Mouse (Mus musculus) CD8-positive naive resting alpha-beta T cell, adult 2 months (primary cell): ENCODE data around the gene Lrrc2.
A peak's percentile ranks its signal among the peaks of the same experiment; 100 is the strongest.

Experiments used
- DNase-seq, 2 experiments: peaks; one replicate each; pipeline ENCODE4 v3.0.0; 2022; ENCODE audit warnings: low read depth in 2 of 2, low spot score in 2 of 2

Lrrc2 gene

GRCm38 (mm10) chr9:110947261-110947661 lies 4.1 kb upstream of the Lrrc2 start:
- no peak for DNase-seq

GRCm38 (mm10) chr9:110947900-110948299 lies 3.4 kb upstream of the Lrrc2 start:
- DNase-seq: no peak

GRCm38 (mm10) chr9:110948813-110949310 lies 2.5 kb upstream of the Lrrc2 start:
- no peak for DNase-seq

- DNase-seq: no peak
Measured at GRCm38 (mm10) chr9:110950109-110950508, 1.2 kb upstream of the Lrrc2 start.

- DNase-seq: no peak
Measured at GRCm38 (mm10) chr9:110951866-110952265, 521 bp downstream of the Lrrc2 start.

- DNase-seq: no peak
Measured at GRCm38 (mm10) chr9:110952398-110952797, 1.1 kb downstream of the Lrrc2 start.

GRCm38 (mm10) chr9:110952931-110953549 lies 1.7 kb downstream of the Lrrc2 start:
- DNase-seq: no peak

GRCm38 (mm10) chr9:110953550-110954461 lies 2.5 kb downstream of the Lrrc2 start:
- DNase-seq: peak; percentile 63 to 76

- DNase-seq: no peak
Measured at GRCm38 (mm10) chr9:110954681-110955445, 3.5 kb downstream of the Lrrc2 start.

- no peak for DNase-seq
Measured at GRCm38 (mm10) chr9:110955962-110956361, 4.6 kb downstream of the Lrrc2 start.

GRCm38 (mm10) chr9:110959669-110960068 lies 8.3 kb downstream of the Lrrc2 start:
- no peak for DNase-seq

- no peak for DNase-seq
Measured at GRCm38 (mm10) chr9:110960230-110961149, 9.1 kb downstream of the Lrrc2 start.

GRCm38 (mm10) chr9:110961386-110961785 lies 10.0 kb downstream of the Lrrc2 start:
- DNase-seq: no peak

- no peak for DNase-seq
Measured at GRCm38 (mm10) chr9:110963566-110964115, 12.3 kb downstream of the Lrrc2 start.

- peak in 1 of 2 experiments; percentile 8 for DNase-seq
Measured at GRCm38 (mm10) chr9:110965062-110965909, 13.9 kb downstream of the Lrrc2 start.

- DNase-seq: no peak
Measured at GRCm38 (mm10) chr9:110965910-110966231, 14.5 kb downstream of the Lrrc2 start.

- DNase-seq: no peak
Measured at GRCm38 (mm10) chr9:110979411-110979810, 28.1 kb downstream of the Lrrc2 start.

- DNase-seq: no peak
Measured at GRCm38 (mm10) chr9:110982351-110982750, 31.0 kb downstream of the Lrrc2 start.

GRCm38 (mm10) chr9:110984096-110984495 lies 32.8 kb downstream of the Lrrc2 start:
- no peak for DNase-seq
